Mouse (Mus musculus) ES-CJ7 (cell line): ENCODE results near the gene Rprm.
A peak's percentile ranks its signal among the peaks of the same experiment; 100 is the strongest.

Experiments
- DNase-seq: peaks from one replicate; pipeline ENCODE4 v3.0.0; 2011; ENCODE audit warnings: low read depth, low spot score

Gene Rprm

DNA sequence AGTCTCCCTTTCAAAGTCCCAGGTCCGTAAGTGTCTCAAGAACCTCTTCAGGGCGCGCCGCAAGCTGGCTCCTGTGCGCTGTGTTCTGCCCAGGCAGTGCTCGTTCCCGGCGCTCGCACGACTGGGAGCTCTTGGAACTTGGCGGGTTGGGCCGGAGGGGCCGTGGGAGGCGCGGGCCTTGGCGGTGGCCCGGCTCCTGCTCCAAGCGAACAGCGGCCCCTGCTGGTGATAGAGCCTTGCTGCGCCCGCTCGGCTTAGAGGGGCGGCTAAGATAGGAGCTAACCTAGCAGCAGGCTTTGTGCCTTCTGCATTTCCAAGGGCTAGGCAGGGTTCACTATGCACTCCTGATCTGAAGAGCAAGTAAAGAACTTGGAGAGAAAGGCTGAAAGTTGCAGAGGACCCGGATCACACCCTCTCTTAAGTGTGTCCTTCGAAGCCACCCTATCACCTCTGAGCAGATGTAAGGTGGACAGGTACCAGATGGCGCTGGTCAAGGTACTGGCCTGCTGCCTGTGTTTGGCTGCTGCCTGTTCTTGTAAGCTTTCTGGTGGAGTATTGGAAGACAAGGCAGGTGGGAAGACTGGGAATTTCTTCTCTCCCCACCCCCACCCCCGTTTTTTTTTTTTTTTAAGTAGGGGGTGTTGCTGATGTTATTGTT lies at the start of gene Rprm:
TSS of gene Rprm (minus strand) at position 123 of the 658 bp plus-strand sequence.
- peak; percentile 89 for DNase-seq

DNA sequence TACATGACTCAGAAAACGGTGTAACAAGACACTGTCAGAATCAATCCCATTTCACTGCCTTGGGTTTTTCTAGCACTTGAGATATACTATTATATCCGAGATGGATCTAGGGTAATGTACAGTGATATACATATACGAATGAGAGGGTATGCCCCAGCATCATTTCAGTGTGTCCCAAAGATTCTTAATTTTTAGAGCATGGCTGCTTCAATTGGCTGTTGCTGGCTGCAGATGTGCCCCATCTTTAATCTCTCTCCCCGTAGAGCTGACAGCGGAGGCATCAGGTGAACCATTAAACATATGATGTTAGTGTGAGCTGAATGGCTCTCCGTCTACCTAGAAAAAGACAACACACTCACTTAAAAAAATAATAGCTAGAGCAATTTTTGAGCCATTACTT lies 34.0 kb upstream of the Rprm start:
- DNase-seq = no peak

DNA sequence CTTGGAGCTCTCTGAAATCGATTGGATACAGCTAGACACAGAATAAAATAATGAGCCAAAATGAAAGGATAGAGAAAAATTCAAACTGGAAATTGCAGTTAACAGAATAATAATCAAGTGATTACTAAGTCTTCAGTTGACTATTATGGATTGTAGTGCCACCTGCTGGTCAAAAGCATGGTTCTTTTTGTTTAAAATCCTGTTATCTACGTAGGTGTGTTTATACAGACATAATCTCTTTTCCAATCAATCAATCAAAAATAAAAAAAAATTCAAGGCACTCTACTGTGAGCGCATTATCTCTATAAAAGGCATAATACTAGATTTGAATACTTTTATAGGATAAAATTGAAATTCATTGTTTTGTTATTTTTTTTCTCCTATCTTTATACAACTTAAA lies 33.5 kb upstream of the Rprm start:
- DNase-seq = peak; percentile 26

DNA sequence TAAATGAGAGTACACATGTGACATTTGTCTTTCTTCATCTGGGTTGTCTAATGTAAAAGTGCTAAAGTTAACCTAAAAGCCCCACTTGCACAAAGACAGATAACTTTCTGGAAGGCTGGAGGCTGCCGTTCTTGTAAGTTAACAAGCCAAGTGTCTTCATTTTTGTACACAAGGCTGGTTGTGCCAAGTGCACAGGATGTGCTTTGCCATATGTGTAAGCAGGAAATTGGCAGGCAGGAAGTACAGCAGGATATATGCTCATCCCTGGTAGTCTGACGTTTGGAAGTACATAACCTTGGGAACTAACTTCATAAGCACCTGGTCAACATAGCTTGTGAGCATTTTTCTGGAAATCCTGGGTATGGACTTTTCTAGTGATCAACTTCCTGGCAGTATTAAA lies 25.9 kb upstream of the Rprm start:
- no peak for DNase-seq

DNA sequence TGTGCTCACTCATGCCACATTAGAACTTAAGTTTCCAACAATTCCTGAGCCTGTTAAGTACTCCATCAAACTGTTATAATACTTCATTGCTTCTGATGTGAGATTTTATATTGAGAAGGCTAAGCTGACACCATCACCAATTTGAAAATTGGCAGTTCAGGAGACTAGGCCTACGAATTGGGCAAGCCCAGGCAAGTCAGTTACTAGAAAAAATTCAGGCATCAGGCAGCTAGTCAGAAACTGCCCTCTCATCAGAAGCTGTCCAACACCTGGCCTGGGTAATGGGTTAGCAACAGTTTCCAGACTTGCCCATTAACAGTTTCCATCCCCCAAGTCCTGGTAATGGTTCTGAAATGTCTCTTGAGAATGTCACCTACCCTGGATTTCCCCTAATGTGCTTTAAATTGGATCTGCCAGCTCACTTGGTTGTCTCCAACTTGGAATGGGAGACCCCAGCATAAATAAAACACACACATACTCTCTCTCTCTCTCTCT lies 20.9 kb upstream of the Rprm start:
- DNase-seq = peak; percentile 13

DNA sequence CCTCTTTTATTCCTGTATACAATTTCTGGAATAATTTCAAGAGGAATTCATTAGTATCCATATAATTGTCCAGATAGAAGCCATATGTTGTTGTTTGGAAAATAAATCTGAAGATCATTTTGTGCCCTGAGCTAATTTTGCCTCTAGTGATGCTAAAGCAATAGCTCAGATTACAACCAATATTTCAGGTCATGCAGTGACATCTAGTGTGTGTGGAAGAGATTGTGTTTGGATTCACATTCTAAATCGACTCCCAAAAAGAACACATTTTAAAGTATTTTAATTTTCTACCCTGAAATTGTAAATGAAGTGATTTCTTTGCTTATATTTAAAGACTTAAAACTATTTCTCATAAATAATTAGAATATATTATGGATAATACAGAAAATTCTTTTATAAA lies 14.6 kb upstream of the Rprm start:
- no peak for DNase-seq

DNA sequence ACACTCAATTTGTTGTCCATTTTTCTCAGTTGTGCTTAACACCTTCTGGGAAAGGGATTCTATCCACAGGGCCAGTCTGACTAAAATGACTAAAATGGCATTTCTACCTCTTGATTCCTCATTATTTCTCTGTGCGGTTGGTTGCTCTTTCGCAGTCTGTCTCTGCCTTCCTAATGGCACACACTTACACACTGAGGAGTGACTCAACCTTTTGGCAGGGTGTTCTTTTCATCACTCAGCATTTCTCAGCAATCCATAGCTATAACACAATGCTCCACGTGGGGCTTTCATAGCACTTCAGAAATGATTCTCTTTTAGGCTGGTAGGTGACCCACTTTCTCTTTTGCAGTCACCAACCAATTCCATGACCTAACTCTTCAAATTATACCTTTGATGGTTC lies 7.3 kb upstream of the Rprm start:
- no peak for DNase-seq

DNA sequence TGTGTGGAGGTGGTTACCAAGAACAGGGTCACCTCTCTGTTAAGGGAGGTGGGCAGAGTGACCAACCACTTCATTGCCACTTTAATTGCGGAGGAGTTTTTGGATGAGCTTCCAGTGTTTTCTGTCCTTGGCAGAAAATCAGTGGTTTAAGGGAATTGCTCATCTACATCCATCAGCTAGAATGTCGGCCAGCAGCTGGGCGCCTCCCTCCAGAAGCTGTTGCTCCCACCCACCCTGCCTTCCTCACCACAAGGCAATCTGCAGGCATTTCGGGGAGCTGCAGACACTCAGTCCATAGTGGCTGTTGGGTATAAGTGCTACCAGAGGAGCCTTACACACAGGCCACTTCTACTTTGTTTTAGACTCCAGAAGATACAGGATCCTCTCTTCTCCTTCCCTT lies 902 bp upstream of the Rprm start:
- DNase-seq = no peak

DNA sequence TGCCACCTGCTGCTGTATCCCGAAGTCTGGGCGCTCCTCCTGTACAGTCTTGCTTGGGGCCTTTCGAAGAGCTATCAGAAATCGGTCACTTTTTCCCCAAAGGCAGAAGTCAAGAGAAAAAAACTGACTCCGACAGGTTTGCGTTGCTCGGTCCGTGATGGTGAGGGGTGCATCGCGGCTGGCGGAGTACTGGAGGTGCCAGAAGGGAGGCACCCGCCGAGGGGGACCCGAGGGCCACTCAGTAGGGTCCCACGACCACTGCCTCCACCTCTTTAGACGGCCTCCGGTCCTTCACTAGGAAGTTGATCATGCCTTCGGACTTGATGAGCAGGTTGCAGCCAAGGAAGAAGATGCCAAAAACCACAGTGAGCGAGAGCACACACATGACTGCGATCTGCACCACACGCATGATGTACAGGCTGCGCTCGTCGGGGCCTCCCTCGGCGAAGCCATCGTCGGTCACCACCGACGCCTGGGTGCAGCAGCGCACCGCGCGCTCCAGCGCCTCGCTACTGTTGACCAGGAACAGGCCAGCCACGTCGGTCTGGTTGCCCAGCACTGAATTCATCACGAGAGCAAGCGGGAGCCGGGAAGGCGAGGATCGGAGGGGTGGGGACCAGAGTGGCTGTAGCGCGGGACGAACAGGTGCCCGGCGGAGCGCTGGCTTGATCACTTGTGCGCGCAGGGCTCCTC lies 469 bp downstream of the Rprm start:
- DNase-seq = no peak

DNA sequence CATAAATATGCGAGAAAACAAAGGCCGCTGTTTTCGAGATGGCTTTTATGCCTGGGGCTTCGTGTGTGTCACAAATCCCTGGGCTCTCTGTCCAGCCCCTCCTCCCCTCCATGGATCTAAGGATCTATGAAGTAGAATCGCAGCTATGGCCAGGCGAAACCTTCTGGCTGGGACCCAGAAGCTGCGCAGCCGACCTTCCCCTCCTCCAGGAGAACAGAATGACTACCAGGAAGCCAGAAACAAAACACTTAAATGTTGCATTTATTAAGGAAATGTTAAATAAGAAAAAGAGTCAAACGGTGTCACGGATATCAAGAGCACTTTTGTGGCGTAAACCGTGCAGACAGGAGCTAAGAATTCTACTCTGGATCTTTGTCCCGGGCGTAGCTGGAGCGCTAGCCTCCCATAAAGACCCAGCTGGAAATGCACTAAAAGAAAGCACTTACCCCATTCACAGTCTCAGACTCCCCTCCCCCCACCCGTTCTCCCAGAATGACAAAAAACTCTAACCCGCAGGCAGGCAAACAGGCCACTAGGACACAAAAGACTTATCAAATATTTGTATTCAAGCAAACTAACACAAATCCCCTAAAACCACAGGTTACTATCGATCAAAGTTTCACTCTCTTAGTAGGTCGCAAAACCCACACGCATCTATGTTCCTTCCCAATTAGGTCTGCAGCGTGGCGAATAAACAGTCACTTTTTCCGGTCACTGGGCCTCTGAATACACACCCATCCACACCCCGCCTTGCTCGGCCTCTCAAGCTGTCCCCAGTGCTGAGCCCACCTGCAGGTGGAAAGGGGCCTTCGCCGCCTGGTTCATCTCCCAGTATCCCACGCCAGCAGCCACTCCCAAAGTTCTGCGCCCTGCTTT lies 1.3 kb downstream of the Rprm start:
- peak; percentile 56 for DNase-seq

DNA sequence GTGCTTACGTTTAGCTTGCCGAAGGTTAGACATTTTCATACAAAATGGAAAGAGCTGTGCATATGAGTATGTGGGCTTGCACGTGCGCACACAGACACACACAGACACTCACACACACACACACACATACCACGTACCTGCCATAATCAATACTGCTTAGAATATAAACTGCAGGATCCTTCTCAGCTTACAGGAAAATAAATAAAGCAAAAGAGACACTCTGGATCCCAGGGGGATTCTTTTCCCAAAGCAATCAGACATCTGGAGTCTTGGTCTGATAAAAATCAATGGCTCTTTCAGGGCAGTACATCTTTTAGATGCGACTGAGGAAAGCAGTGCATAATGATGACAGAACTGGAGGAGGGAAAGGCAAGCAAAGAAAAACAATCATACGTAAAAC lies 6.4 kb downstream of the Rprm start:
- no peak for DNase-seq

DNA sequence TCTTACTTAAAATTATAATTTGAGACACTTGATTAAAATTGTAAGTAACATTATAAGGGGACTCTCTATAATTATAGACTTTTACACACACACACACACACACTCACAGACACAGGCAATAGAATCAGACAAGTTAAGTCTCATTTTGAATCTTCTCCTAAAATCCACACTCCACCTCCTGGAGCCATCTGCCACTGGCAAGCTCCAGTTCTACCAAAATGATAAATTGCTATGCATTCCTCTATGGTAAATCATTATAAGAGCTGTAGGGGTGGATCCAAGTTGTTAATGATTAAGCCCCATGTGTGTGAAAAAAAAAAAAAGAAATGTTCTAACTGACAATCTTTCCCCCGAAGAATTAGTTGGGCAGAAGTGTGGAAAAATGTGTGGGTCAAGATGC lies 13.8 kb downstream of the Rprm start:
- no peak for DNase-seq

DNA sequence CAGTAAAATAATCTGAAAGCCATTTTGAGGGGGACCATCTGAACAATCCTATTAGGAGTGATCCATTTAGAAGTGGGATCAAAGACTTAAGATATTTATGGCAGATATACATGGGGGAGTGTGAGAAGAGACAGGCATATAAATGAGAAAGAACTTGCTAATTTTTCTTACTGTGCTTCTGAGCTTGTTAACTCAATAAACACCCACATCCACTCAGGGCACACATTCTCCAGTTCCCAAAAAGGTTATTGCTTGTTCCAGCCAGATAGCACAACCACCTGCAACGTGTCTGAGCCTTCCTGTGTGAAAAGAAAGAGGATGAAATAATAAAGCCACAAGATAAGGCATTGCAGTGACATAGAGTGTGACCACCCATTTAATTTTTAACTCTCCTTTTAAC lies 22.9 kb downstream of the Rprm start:
- no peak for DNase-seq

DNA sequence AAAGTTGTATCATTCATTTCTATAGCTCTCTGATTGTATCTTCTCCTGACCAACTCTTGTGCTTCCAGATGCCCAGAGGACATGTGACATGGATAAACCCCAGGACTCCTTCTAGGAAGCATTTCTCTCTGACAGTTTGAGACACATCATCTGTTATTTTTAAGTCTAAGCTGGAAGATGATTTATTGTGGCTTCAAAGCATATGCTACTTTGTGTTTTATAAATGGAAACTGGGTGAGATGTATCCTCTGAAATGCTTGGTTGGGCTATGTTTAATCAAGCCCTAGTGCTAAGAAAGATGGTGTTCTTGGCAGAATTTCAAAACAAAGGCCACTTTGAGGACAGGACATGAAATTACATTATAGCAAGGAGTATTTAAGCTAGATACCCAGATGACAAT lies 24.3 kb downstream of the Rprm start:
- no peak for DNase-seq
